Mouse (Mus musculus) midbrain, postnatal 0 days (tissue): ENCODE measurements around the gene Maff. TPM values are rescaled to one million over a fixed set of nuclear protein-coding genes. Genes with fewer than 3 reads are reported as not detected.

Experiments
- ATAC-seq: fragments of 200-750 bp; cut with Nextera tagmentation; 2 replicates; pipeline ENCODE4 v1.8.0; 2017; ENCODE audit warnings: moderate number of reproducible peaks, mild to moderate bottlenecking, moderate TSS enrichment, moderate library complexity; ENCODE audit not compliant: low FRiP score
- DNase-seq: peaks from one replicate; pipeline ENCODE4 v3.0.0-alpha.2; 2015; ENCODE audit warnings: low spot score
- H3K27ac ChIP-seq: fragments of 300-500 bp; sonication (generic); 2 replicates; pipeline ENCODE4 v1.5.1; 2014; ENCODE audit warnings: low read depth, mild to moderate bottlenecking, low read length, mixed read lengths
- H3K27me3 ChIP-seq: fragments of 300-500 bp; sonication (generic); 2 replicates; pipeline ENCODE4 v1.6.1; 2014; ENCODE audit warnings: low read length, control low read depth, mixed read lengths; ENCODE audit not compliant: insufficient read depth
- H3K36me3 ChIP-seq: fragments of 300-500 bp; sonication (generic); 2 replicates; pipeline ENCODE4 v1.6.1; 2014; ENCODE audit warnings: low read length, control low read depth, mixed read lengths; ENCODE audit not compliant: insufficient read depth
- H3K4me1 ChIP-seq: fragments of 300-500 bp; sonication (generic); 2 replicates; pipeline ENCODE4 v1.6.1; 2014; ENCODE audit warnings: mild to moderate bottlenecking, control low read depth, antibody characterized with exemption, low read length, mixed read lengths; ENCODE audit not compliant: insufficient read depth
- H3K4me2 ChIP-seq: fragments of 300-500 bp; sonication (generic); 2 replicates; pipeline ENCODE4 v1.6.1; 2014; ENCODE audit warnings: low read depth, mild to moderate bottlenecking, low read length, mixed read lengths; ENCODE audit not compliant: poor library complexity, severe bottlenecking
- H3K4me3 ChIP-seq: fragments of 300-500 bp; sonication (generic); 2 replicates; pipeline ENCODE4 v1.5.1; 2014; ENCODE audit warnings: low read depth, mild to moderate bottlenecking, low read length, moderate library complexity
- H3K9ac ChIP-seq: fragments of 300-500 bp; sonication (generic); replicated peaks from 2 replicates; pipeline ENCODE4 v1.6.1; 2014; ENCODE audit warnings: mild to moderate bottlenecking, low read length, moderate library complexity, mixed read lengths; ENCODE audit not compliant: poor library complexity, severe bottlenecking
- H3K9me3 ChIP-seq: fragments of 300-500 bp; sonication (generic); 2 replicates; pipeline ENCODE4 v1.6.1; 2016; ENCODE audit warnings: low read length, control low read depth
- CTCF ChIP-seq: IDR thresholded peaks from 2 replicates; pipeline ENCODE4 v1.5.1; 2016; ENCODE audit warnings: antibody characterized with exemption, mild to moderate bottlenecking
- WGBS: fragments of 180-500 bp; shearing (Covaris S2); extraction: QIAGEN DNeasy Blood & Tissue Kit; methylation state at CpG from one replicate; pipeline ENCODE4 v1.1.7; 2014; 5-methylcytosine and 5-hydroxymethylcytosine counted together
- polyA plus RNA-seq: library from polyadenylated mRNA; unstranded; fragments of >200 nt; fragmentation: Nextera tagmentation; extraction: Ambion mirVana; gene quantifications from 2 replicates; pipeline ENCODE4 v1.2.1, GENCODE M21; 2015
- total RNA-seq: library from RNA; depleted of rRNA; stranded (reverse); fragments of >200 nt; gene quantifications from 2 replicates; pipeline ENCODE4 v1.2.3, GENCODE M21; 2014

The Maff gene
- total and polyA plus RNA-seq, 2 experiments from 2014 or later, result 1.2 to 5.4 TPM

GRCm38 (mm10) chr15:79307861-79308260, 38.6 kb upstream of the Maff start:
- peaks cover 10% of the 10 kb centered on the region; the same call in 1 of the 2 replicates for H3K36me3 ChIP-seq
- no peak for TF ChIP-seq CTCF
- no peak overlapping the region for H3K4me2 ChIP-seq
- no peaks in the 10 kb centered on the region for H3K27me3 ChIP-seq
- WGBS, result 67% methylated on average over 4 of the region's 4 CpGs
- H3K27ac ChIP-seq, result no peak overlapping the region
- DNase-seq (no peak), ATAC-seq (no peak)
- no peaks in the 10 kb centered on the region for H3K4me1 ChIP-seq
- H3K4me3 ChIP-seq, result no peak overlapping the region
- no peak overlapping the region for H3K9ac ChIP-seq
- H3K9me3 ChIP-seq, result no peaks in the 10 kb centered on the region

GRCm38 (mm10) chr15:79313848-79314369, 32.5 kb upstream of the Maff start:
- no peaks in the 10 kb centered on the region for H3K9me3 ChIP-seq
- no peak for TF ChIP-seq CTCF
- DNase-seq (no peak), ATAC-seq (no peak)
- 77% methylated on average over 8 of the region's 8 CpGs for WGBS
- no peaks in the 10 kb centered on the region for H3K4me1 ChIP-seq
- no peak overlapping the region for H3K4me3 ChIP-seq
- no peaks in the 10 kb centered on the region for H3K27me3 ChIP-seq
- H3K27ac ChIP-seq, result no peak overlapping the region
- H3K9ac ChIP-seq, result no peak overlapping the region
- H3K36me3 ChIP-seq, result 0 out of 2 replicates have a peak, but pooled peaks cover 5% of the 10 kb centered on the region
- no peak overlapping the region for H3K4me2 ChIP-seq

- ATAC-seq (no peak), DNase-seq (no peak)
- no peak for TF ChIP-seq CTCF
- Histone ChIP-seq H3K27ac (no peak overlapping the region), H3K4me2 (no peak overlapping the region), H3K4me1 (0 out of 2 replicates have a peak, but pooled peaks cover 6% of the 10 kb centered on the region), H3K4me3 (no peak overlapping the region), H3K9me3 (no peaks in the 10 kb centered on the region), H3K27me3 (no peaks in the 10 kb centered on the region), H3K9ac (no peak overlapping the region), H3K36me3 (no peaks in the 10 kb centered on the region)
- WGBS, result 87% methylated on average over 5 of the region's 5 CpGs
Observed at GRCm38 (mm10) chr15:79321733-79322190, 24.7 kb upstream of the Maff start.

- 82% methylated on average over 11 of the region's 11 CpGs for WGBS
- H3K36me3 ChIP-seq, result no peaks in the 10 kb centered on the region
- H3K27ac ChIP-seq, result no peak overlapping the region
- ATAC-seq (no peak), DNase-seq (no peak)
- H3K9me3 ChIP-seq, result no peaks in the 10 kb centered on the region
- H3K4me3 ChIP-seq, result no peak overlapping the region
- 0 out of 2 replicates have a peak, but pooled peaks cover 6% of the 10 kb centered on the region for H3K4me1 ChIP-seq
- no peak for TF ChIP-seq CTCF
- H3K9ac ChIP-seq, result no peak overlapping the region
- no peak overlapping the region for H3K4me2 ChIP-seq
- no peaks in the 10 kb centered on the region for H3K27me3 ChIP-seq
Observed at GRCm38 (mm10) chr15:79322281-79322990, 24.0 kb upstream of the Maff start.

- Histone ChIP-seq H3K27ac (no peak overlapping the region), H3K4me1 (0 out of 2 replicates have a peak, but pooled peaks cover 6% of the 10 kb centered on the region), H3K9me3 (no peaks in the 10 kb centered on the region), H3K4me2 (no peak overlapping the region), H3K27me3 (no peaks in the 10 kb centered on the region), H3K4me3 (no peak overlapping the region), H3K9ac (no peak overlapping the region), H3K36me3 (no peaks in the 10 kb centered on the region)
- 81% methylated on average over 6 of the region's 6 CpGs for WGBS
- no peak for DNase-seq
- no peak for ATAC-seq
- TF ChIP-seq CTCF, result no peak
Observed at GRCm38 (mm10) chr15:79322991-79323790, 23.2 kb upstream of the Maff start.

GRCm38 (mm10) chr15:79323791-79324155, 22.6 kb upstream of the Maff start:
- ATAC-seq (no peak), DNase-seq (no peak)
- Histone ChIP-seq H3K9me3 (no peaks in the 10 kb centered on the region), H3K4me3 (no peak overlapping the region), H3K9ac (no peak overlapping the region), H3K27me3 (no peaks in the 10 kb centered on the region), H3K4me1 (0 out of 2 replicates have a peak, but pooled peaks cover 6% of the 10 kb centered on the region), H3K4me2 (no peak overlapping the region), H3K36me3 (no peaks in the 10 kb centered on the region), H3K27ac (no peak overlapping the region)
- WGBS, result 77% methylated on average over 4 of the region's 4 CpGs
- TF ChIP-seq CTCF, result no peak
